Mouse (Mus musculus) embryonic fibroblast, embryonic 13.5 days (primary cell): ENCODE results near the gene Stox2. TPM values are rescaled to one million over a fixed set of nuclear protein-coding genes. Genes with fewer than 3 reads are reported as not detected.

Source experiments
- H3K27ac ChIP-seq: 2 replicates; pipeline ENCODE4 v1.5.1; 2012; ENCODE audit warnings: low read length, control low read depth, inconsistent platforms; ENCODE audit not compliant: insufficient read depth
- H3K4me1 ChIP-seq: 2 replicates; pipeline ENCODE4 v1.6.1; 2011; ENCODE audit warnings: low read length; ENCODE audit not compliant: control insufficient read depth, insufficient read depth
- H3K4me3 ChIP-seq: 2 replicates; pipeline ENCODE4 v1.5.1; 2011; ENCODE audit warnings: mild to moderate bottlenecking, control low read depth, low read length; ENCODE audit not compliant: insufficient read depth
- CTCF ChIP-seq: IDR thresholded peaks from 2 replicates; pipeline ENCODE4 v1.5.1; 2011; ENCODE audit warnings: mild to moderate bottlenecking, control low read depth, low read length, moderate library complexity, borderline replicate concordance; ENCODE audit not compliant: insufficient read depth
- POLR2A ChIP-seq: IDR thresholded peaks from 2 replicates; pipeline ENCODE4 v1.6.1; 2011; ENCODE audit warnings: low read depth, mild to moderate bottlenecking, control low read depth, low read length, moderate library complexity
- polyA plus RNA-seq: library from polyadenylated mRNA; stranded (reverse); fragments of >200 nt; gene quantifications from 2 replicates; pipeline ENCODE4 v1.2.4, GENCODE M21; 2011; ENCODE audit warnings: low read depth; ENCODE audit not compliant: missing spikeins, insufficient read length

The Stox2 gene
- polyA plus RNA-seq, 1 experiment: 33.7 TPM

DNA sequence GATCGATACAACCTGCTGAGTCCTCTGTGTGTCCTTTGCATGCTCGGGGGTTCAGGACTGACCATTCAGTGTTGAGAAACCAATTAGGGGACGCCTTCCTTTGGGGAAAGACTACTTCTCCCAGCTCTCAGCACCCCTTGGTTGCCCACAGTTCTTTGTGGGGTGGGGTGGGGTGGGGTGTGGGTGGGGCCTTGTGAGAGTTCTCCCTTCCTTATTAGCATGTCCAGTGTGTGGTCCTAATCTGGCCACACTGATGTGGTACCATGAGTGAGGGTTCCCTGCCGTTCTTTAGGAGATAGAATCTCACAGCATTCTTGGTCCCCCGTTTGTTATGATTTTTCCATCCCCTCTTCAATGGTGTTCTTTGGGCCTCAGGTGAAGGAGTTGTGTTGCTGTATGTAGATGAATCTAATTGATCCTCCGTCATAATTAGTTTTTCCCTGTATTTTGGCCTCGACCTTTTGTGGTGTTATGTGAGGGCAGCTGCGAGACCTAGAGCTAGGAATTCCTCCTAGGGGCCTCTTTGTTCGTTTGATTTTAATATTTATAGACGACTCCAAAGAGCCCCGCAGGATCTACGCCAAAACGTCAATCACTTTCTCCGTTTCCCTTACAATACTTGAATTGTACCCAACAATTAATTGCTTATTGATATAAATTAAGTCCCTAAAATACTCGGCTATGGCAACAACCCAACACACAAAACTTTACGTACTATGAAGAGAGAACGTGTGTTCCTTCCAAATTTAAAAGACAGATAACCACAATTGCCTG lies 182.9 kb downstream of the Stox2 start:
- no peak for TF ChIP-seq POLR2A
- no peak for TF ChIP-seq CTCF
- Histone ChIP-seq H3K4me3 (no peak overlapping the region), H3K27ac (no peak overlapping the region)

DNA sequence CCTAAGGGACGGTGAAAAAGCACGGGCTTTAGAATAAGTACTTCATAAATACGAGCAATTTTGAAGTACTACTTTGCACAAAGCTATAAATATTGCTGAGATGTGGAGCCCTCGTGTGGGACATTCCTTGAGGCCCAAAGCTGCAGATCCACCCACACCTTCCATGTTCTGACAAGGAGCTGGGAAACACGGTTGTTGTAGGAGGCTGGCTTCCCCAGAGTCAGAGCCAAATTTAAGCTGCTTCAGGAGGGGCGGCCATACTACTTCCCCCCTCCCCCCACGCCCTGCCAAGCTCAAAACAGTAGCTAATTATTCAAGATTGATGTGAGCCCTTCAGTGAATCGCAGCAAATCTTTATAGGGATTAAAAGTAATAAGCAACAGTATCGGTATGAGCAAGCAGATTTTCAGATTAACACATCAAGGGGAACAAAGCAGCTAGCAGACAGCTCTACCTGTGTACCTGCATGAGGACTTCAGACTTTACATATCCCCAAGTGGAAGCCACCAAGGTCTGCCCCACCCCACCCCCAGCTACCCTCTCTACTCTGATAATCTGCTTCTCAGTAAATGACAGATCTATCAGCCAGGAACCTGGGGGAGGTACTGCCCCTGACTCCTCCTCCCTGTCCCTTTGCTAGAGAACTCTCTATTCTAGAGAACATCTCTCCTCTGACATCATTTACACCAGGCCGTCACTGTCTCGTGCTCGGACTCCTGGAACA lies 185.2 kb downstream of the Stox2 start:
- Histone ChIP-seq H3K4me3 (no peak overlapping the region), H3K27ac (no peak overlapping the region), H3K4me1 (no peaks in the 10 kb centered on the region; the same call in 1 of the 2 replicates)
- TF ChIP-seq CTCF: no peak
- TF ChIP-seq POLR2A: no peak

More for the DNA sequence above, 182.9 kb downstream of the Stox2 start:
- no peaks in the 10 kb centered on the region; the same call in 1 of the 2 replicates for H3K4me1 ChIP-seq

DNA sequence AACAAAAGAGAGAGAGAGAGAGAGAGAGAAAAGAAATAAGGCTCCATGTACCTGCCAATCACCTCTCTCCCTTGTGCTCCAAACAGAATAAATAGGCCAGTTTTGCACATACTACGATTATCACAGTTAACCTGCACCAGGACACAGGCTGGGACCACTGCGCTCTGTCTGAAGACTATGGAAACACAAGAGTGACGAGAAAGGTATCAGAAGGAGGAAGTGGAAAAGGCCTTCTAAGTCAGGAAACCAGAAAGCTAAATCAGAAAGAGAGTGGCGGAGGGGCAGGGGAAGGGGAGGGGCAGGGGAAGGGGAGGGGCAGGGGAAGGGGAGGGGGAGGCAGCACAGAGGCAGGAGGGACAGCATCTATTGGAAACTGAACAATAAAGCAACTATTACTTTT lies 195.3 kb downstream of the Stox2 start:
- no peak overlapping the region for H3K4me3 ChIP-seq
- no peaks in the 10 kb centered on the region for H3K4me1 ChIP-seq
- no peak for TF ChIP-seq POLR2A
- TF ChIP-seq CTCF: no peak
- no peak overlapping the region for H3K27ac ChIP-seq

DNA sequence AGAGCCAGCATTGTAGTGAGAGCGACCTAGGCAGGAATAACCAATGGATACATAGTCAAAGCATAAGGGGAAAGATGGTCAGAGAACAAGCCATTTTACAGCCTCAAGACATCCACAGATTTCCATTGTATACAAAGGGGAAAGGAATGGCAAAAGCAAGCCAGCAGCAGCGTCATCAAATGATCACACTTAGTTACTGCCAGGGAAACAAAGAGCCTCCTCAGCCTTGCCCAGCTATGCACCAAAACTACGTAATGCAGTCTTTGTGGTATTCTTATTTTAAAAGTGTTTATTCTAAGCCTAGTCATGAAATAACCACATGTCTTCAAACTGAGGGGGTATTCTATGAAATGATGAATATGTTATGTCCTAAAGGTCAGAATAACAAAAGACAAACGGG lies 201.0 kb downstream of the Stox2 start:
- no peak for TF ChIP-seq CTCF
- H3K27ac ChIP-seq: no peak overlapping the region; the same call in 1 of the 2 replicates
- peaks cover 2% of the 10 kb centered on the region for H3K4me1 ChIP-seq
- no peak overlapping the region for H3K4me3 ChIP-seq

DNA sequence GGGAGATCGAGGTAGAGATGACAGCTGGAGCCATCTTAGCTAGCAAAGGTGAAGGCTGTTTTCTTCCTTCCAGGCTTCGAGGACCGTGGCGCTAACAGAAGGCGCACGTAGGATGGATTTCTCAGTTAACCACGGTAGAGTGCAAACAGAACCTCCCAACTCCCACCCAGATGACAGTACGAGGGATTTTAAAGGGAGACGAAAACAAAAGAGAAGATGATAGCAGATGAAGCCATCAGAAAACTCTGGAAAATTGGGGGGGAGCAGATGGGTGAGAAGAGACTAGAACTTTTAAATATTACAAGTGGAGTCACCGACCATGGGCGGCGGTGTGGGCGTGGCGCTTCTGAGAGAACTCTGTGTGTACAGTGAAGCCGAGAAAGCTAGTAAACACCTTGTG lies 202.0 kb downstream of the Stox2 start:
- TF ChIP-seq POLR2A (no peak), CTCF (no peak)
- no peak overlapping the region for H3K4me3 ChIP-seq
- H3K27ac ChIP-seq: no peak overlapping the region
- peaks cover 2% of the 10 kb centered on the region for H3K4me1 ChIP-seq

DNA sequence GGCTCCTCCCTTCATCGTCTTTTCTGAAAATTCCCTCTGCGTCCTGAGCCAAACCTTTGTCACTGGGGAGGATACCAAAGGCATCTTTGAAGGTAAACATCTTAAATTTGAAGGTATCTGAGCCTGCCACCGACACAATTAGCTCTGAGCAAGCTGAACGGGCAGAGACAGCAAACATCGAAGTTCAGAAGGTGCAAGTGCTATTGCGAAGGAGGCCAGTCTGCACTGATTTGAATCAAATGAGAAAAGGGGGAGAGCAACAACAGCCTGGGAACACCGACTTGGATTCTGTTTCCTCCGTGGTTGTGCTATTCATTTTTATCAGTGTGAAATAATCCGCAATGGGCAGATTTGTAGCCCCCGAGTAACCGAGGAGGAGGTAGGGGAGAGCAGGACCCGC lies 202.5 kb downstream of the Stox2 start:
- no peak overlapping the region for H3K27ac ChIP-seq
- H3K4me1 ChIP-seq: peaks cover 2% of the 10 kb centered on the region
- no peak overlapping the region for H3K4me3 ChIP-seq
- TF ChIP-seq POLR2A (no peak), CTCF (no peak)

DNA sequence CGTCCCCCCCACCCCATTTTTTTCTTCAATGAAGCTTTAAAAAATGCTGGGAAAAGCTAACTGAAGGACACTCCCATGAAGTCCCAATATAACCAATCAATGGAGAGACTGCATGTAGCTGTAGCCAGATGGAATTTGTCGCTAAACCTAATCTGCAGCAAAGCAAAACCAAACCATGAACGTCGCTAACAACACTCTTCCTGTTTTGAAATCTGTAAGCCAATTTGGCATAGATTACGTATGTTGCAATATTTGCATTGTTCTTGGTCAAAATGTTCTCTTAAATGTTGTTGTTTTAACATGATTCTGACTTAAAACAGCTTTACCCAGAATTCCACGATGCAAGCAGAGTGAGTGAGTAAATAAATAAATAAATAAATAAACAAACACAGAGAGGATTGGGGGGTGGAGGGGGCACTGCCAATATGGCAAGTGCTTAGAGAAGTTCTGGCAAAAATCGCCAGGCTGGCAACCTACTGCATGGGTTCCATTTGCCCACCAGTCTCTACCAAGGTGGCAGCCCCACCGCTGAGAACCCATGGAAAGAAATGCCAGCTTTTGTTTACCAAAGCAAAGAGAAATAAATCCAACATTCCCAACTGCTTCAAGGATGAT lies 203.0 kb downstream of the Stox2 start:
- Histone ChIP-seq H3K27ac (no peak overlapping the region), H3K4me3 (0 out of 2 replicates have a peak overlapping the region, but pooled peaks have one; percentile 1), H3K4me1 (peaks cover 2% of the 10 kb centered on the region)
- TF ChIP-seq CTCF (no peak), POLR2A (no peak)

DNA sequence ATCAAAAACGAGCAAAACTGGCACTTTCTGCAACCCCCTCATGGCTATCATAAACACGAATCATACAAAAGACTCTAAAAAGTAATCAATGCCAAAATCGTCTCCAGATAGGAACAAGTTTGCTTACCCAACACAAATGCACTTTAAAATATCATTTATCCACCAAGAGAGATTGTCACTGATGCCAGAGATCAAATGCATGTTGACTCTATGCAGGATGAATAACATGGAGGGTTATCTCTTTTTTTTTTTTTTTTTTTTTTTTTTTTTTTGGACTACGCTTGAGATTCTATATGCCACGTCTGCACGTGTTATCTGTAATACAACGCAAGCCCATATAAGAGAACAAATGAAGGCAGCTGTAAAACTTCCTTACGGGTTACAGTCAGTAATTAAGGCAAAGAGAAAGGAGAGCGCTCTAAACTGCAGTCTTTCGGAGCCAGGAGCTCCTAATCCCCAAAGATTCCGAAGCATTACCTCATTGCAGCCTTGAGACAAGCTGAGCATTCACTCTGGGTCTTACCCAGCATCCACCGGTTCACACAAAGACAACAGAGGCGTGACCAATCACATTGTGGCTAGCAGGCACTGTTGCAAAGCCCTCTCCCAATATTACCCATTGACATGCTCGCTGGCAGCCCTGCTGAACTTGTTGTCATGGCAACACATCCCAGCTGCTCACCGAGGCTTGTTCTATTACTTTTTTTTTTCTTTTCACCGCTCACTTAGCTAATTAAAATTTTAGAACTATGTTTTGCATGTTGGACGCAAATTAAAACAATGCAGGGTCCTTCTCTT lies 203.8 kb downstream of the Stox2 start:
- H3K4me3 ChIP-seq: 0 out of 2 replicates have a peak overlapping the region, but pooled peaks have one; percentile 1
- no peak overlapping the region for H3K27ac ChIP-seq
- TF ChIP-seq POLR2A: no peak
- H3K4me1 ChIP-seq: peaks cover 2% of the 10 kb centered on the region

DNA sequence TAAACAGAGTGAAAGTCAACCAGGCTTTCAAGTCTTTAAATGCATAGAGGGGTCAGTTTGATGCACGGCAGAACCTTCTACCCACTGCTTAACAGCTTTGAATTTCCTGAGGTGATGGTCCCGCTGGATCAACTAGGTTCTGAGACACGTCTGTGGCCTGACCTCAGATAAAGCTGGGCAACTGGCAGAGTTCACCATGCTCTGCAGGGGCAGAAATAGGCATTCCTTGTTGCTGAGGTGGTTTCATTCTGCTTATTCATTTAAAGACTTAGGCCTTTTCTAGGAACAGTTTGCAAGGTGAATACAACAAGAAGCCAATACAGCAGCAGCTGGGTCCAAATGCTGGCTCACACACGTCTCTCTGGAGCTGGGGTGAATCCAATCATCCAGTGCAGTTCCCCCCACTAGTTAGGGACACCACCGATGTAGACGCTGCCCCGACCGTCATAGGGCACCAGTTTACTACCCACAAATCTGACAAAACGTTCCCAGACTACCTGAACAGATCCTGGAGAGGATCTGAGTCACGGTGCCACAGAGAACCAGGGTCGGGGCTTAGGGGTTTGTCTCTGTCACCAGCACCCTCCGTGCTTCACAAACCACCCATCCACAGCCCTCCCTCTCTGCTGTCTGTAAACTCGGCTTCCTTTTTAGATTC lies 204.6 kb downstream of the Stox2 start:
- peaks cover 2% of the 10 kb centered on the region for H3K4me1 ChIP-seq
- H3K4me3 ChIP-seq: no peak overlapping the region
- no peak overlapping the region for H3K27ac ChIP-seq
- no peak for TF ChIP-seq CTCF
- no peak for TF ChIP-seq POLR2A
